Mouse (Mus musculus) adrenal gland, adult 18-20 months (tissue): ENCODE measurements around the gene Qprt. TPM values are rescaled to one million over a fixed set of nuclear protein-coding genes. Genes with fewer than 3 reads are reported as not detected.
"Not testable (repeated sequence)": the region's sequence is repeated elsewhere in the genome, so short reads cannot be mapped to it uniquely, and the experiment has no call there.

ENCODE experiments used
- DNase-seq, 2 experiments: peaks; one replicate each; pipeline ENCODE4 v3.0.0; 2021 to 2022; ENCODE audit warnings: low spot score in 2 of 2
- total RNA-seq, 2 experiments: library from RNA; stranded (reverse); gene quantifications; 1 replicate in 1 of 2; 2 replicates in 1 of 2; pipeline ENCODE4 v1.2.3; 2021

Qprt gene
- total RNA-seq, 2 experiments from 2014 or later: 0.30 to 0.51 TPM

- DNase-seq: no peak
Measured at GRCm38 (mm10) chr7:127099528-127099927, 22.5 kb downstream of the Qprt start.

DNA sequence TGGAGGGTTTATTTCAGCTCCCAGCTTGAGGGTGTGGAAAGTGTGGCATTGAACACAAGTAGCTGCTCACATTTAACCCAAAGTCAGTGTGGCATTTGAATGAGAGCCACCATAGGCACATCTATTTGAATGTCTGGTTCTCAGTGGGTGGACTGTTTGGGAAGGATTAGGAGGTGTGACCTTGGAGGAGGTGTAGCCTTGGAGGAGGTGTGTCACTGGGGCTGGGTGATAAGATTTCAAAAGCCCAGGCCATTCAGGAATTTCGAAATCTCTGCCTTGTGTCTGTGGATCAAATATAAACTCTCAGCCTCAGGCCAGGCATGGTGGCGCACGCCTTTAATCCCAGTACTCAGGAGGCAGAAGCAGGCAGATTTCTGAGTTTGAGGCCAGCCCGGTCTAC, 23.1 kb downstream of the Qprt start:
- DNase-seq: no peak

DNA sequence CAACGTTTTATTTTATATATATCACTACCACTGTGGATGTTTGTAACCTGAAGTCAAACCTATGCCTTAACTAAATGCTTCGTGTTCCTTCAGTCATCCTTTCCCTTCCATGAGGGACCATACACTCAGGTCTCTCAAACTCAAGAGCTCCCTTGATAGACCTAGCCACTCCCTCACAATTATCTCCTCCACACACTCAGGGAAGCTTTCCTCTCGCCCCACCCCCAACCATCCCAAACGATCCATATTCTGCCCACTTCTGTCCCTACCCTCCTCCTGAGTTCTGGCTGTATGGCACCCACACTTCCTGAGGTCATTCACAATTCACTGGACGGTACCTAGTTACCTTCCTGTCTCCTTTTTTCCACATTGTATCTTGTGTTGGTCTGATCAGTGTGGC, 23.5 kb downstream of the Qprt start:
- DNase-seq: no peak

GRCm38 (mm10) chr7:127096456-127096855, 25.6 kb downstream of the Qprt start:
- no peak for DNase-seq

- no peak for DNase-seq
Measured at GRCm38 (mm10) chr7:127093914-127094313, 28.1 kb downstream of the Qprt start.

- peak in 1 of 2 experiments; percentile 35 for DNase-seq
Measured at GRCm38 (mm10) chr7:127091114-127091896, 30.7 kb downstream of the Qprt start, which contains the start of gene AI467606. AI467606 (plus strand) TSS chr7:127091359.

GRCm38 (mm10) chr7:127090154-127091113, 31.6 kb downstream of the Qprt start:
- no peak for DNase-seq

DNA sequence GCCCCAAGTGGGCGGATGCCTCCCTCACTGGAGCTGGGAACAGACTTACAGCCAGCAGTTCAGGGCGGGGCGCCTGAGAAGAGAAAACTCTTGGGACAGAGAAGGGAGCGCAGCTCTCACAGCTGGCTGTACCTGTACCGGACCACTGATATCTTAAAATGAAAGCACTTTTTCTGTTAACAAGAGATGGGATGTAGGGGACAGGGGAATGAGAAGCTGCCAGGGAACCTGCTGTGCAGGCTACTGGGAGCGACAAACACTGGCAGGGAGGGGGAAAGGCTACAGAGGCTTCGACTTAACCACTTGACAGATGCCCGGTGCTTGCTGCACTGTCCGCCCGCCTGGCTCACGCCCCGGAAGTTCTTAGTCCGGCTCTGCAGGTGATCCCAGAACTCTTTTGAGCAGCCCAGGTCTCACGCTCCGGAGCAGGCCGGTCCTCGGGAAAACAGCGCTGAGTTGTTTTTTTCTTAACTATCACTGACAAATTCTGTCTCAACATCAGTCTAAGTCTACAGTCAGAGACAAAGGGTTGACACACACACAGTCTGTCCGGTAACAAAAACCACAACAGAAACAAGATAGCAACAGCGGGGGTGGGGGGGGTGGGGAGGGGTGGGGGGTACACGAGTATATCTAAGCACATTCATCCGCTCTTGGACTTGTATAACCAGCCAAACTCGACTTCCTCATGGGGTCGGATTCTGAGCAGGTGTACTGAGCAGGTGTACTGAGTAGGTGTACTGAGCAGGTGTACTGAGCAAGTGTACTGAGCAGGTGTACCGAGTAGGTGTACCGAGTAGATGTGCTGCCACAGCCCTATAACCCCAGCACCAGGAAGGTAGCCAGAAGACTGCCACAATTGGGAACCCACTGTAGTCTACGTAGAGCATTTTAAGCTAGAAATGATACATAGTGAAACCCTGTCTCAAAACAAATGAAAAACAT, 32.9 kb downstream of the Qprt start:
- DNase-seq: no peak

DNA sequence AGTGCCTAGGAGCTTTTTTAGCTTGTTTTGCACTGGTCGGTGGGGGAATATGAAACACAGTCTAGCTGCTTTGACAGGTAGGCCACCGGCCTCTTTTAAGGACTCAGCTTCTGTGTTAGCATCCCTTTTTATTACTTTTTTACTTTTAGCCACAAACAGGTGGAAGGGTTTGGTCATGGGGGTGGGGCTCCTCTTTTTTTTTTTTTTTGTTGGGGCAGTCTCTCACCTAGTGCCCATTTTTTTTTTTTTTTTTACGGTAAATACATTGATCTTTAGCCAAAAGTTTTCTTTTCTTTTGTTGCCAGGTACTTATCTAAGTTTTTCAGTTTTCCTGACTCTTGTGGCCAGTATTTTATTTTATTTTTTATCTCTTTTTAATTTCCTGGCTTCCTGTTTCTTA, 33.9 kb downstream of the Qprt start:
- no peak for DNase-seq

- DNase-seq: not testable (repeated sequence)
Measured at GRCm38 (mm10) chr7:127087278-127088010, 34.6 kb downstream of the Qprt start, which contains the start of gene Zg16. Zg16 (minus strand) TSS chr7:127087328.

DNA sequence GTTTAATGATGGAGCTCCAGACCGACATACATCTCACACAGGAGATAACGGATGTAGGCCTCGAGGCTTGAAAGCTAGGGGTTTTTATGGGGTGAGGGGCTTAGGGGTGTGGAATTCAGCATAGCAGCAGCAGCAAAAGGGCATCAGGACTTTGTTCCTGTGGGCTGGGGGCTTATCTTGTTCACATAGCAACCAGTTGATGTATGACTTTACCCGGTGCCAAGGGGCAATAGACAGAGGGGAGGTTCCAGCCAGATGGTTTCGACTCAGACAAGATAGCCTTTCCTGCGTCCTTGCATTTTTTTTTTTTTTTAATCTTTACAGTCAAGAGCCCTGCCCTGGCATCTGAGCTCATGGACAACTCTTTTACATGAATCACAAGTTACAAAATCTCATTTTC, 36.3 kb downstream of the Qprt start:
- not testable (repeated sequence) for DNase-seq

DNA sequence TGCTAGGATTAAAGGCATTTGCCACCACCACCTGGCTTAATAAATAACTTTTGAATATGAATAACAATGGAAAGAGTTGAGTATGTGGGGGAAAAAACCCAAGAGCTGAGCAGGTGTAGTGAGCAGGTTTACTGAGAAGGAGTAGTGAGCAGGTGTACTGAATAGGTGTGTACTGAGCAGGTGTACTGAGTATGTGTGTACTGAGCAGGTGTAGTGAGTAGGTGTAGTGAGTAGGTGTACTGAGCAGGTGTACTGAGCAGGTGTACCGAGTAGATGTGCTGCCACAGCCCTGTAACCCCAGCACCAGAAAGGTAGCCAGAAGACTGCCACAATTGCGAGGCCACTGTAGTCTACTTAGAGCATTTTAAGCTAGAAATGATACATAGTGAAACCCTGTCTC, 37.2 kb downstream of the Qprt start:
- DNase-seq: no peak

DNA sequence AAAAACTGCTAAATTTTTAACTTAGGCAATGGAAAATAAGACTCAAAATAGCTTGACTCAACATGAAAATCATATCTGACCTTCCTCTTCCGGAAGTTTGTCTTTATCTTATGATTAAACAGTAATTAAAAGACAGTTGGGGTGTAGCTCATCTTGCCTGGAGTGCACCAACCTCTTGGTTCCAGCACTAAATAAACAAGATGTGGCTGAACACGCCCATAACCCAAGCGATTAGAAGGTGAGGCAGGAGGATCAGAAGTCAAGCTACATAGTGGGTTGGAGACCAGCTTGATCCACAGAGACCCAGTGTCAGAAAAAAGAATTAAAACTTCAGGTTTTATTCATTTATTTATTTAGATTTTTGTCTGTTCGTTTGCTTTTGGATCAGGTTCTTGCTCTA, 38.3 kb downstream of the Qprt start:
- DNase-seq: no peak

GRCm38 (mm10) chr7:127082995-127083394, 39.0 kb downstream of the Qprt start:
- no peak for DNase-seq

GRCm38 (mm10) chr7:127082271-127082670, 39.8 kb downstream of the Qprt start:
- DNase-seq: no peak

DNA sequence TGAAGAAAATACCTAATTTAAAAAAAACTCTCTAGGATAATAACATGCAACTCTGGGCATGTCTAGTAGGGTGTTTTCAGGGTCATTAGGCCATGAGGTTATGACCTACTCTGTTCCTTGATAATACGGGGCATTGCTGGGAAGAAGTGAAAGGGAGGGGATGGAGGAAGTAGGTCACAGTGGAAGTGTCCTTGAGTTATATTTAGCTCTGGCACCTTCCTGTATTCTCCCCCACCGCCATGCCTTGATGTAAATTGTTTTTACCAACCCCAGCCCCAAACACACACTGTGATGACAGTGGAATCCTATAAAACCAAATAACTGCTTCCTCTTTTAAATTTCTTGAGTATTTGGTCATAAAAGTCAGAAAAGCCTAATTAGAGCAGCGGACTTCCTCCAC, 42.0 kb downstream of the Qprt start:
- no peak for DNase-seq

- no peak for DNase-seq
Measured at GRCm38 (mm10) chr7:127077692-127078091, 44.3 kb downstream of the Qprt start.

- no peak for DNase-seq
Measured at GRCm38 (mm10) chr7:127076188-127076587, 45.8 kb downstream of the Qprt start.

GRCm38 (mm10) chr7:127073221-127073620, 48.8 kb downstream of the Qprt start:
- peak in 1 of 2 experiments; percentile 11 for DNase-seq

- no peak for DNase-seq
Measured at GRCm38 (mm10) chr7:127070871-127071413, 51.1 kb downstream of the Qprt start.
